Mouse (Mus musculus) T-helper 2 cell (primary cell): ENCODE measurements around the gene Lgr6.
"Not testable (repeated sequence)": the region's sequence is repeated elsewhere in the genome, so short reads cannot be mapped to it uniquely, and the experiment has no call there.

Source experiments
- in situ Hi-C: fragments of 300-600 bp; cut with MboI, MseI; formaldehyde crosslinking; loops from one replicate; pipeline ENCODE4 v1.15.1; 2025; ENCODE audit warnings: high pct_unique_total_duplicates

Gene Lgr6

DNA sequence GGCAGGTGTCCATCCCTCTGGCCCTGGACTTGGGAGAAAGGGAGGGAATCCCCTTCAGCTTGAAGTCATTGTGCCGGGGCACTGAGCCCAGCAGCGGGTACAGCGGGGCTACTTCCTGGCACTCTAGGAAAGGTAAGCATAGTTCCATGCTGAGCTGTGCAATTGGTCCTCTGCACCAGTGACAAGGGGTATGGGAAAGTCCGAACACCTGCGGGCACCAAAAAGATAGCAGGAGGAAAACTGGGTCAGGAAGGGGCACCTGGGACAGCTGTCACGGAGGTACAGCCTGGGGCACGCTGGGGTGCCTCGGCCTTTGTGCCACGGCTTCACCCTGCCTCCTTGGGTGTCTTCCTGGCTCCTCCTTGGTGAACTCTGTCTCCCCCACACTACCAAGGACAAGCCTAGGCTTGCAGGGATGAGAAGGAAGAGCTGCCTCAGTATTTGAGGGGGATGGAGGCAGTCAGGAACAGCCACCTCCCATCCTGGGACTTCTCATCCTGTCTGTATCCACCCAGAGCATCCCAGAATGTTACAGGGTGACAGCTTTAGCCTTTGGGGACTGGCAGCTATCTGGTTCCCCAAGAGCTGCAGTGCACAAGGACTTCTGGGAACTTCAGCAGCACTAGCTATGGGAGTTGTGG is 24.6 kb upstream of the Lgr6 start:
- in situ Hi-C loops, result loop anchor here (5.0 to 10.0 kb wide), 2 partner anchors 688 to 1215 kb away; partner anchors contain the start of genes Camsap2 and Lad1

DNA sequence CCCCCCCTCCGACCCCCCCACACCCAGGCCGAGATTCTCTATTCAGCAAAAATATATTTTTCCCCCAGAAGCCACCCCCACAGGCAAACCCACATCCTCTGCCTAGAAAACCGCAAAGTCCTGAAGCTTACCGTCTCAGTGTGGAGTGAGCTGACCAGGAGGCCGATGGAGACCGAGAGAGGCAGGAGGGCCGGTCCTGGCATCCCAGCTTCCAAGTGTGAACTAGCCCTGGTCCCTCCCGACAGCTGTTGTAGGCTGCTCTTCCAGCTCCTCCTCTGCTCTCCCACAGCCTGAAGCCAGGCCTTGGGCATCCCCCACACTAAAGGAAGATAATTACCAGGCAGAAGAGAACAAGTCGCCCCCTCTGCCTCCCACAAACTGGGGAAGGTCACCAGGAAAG is 23.9 kb upstream of the Lgr6 start:
- in situ Hi-C loops, result no loop called here

DNA sequence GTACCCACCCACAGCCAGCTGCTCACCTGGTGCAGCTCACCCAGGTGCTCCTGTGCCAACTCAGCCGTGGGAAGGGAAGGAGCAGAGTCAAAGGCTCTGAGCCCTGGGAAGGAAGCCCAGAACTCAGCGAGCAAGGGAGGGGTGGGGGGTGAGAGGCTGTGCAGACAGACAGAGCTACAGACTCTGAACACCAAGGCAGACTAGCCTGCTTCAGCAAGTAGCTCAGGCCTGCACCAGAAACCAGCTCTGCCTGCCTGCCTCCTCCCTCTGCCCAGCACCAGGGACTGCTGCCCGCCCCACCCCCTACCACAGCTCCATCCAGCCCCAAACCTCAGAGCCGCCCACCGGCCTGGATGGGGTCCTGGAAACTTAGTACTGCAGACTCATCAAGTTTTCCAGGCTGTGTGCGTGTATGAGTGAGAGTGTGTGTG is 22.9 kb upstream of the Lgr6 start:
- in situ Hi-C loops, result no loop called here

DNA sequence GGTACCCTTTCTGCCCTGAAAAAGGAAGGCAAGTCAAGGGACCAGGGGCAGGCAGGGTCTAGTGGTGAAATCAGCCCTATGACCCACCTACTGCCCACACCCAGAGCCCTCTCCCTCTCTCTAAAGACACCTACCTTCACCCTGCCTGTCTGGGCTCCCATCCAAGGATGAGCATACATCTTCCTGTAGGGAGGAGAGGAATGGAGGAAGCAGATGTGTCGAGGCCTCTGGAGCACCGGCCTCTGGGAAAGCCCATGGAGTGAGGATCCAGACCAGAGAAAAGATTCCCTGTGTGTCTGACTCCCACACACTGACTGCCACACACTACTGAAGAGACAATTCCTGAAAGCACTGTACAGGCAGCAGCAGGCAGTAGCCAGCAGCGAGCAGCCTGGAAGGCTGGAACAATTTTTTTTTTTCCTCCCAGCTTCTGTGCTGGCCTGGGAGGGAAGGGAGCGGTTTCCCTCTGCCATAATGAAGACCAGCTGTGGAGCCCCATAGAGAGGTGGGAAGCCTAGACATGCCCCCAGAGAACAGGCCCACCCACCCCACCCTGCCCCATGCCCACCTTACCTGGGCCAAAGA is 21.5 kb upstream of the Lgr6 start:
- in situ Hi-C loops, result no loop called here

DNA sequence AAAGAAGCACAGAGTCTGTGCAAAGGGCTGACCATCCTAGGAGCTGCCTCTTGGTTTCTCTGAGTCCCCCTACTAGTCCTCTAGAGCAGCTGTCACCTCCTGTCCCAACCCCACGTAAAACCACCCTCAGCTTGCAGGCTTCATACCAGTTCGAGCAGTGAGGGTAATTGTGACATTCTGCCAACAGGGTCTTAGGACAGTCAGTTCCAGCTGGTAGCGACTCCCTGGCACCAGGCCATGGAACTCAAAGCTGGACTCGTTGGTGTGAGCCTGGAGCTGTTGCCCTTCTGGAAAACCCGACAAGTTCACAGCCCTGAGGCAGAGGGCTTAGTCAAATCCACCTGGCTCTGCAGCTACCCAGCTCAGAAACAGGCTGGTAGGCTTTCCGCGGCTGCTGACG is 20.9 kb upstream of the Lgr6 start:
- in situ Hi-C loops, result no loop called here

DNA sequence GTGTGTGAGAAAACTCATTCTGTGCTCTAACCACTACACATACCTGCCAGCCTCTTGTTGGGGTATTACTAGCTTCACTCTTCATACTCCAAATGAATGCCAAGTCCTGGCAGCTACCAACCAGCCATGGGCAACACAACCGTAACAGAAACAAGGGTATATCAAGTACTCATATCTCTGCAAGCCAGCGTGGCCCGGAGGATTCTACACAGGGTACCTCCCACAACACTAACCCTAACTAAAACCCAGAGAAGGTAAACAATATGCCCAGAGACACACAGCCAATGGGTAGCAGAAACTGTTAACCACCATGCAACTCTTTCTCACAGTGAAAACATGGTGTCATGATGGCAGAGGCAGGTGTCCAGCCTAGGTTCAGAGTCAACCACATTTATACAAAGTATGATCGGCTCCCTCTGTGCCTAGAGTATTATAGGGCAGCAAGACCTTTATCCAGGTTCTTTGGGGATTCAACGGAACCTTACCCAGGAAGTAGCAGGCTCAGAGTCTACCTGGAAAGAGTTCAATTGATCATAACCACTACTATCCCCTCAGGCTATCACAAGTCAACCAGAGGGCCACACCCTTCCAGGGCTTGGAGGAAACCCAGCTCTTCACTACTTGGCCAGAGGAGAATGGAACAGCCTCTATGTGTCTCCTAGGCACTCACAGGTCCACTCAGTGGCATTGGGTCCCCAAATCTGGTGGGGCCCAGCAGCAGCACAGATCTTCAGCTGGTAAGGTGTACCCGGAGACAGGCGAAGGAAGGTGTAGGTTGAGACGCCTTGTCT is 19.7 kb upstream of the Lgr6 start:
- in situ Hi-C loops, result no loop called here

DNA sequence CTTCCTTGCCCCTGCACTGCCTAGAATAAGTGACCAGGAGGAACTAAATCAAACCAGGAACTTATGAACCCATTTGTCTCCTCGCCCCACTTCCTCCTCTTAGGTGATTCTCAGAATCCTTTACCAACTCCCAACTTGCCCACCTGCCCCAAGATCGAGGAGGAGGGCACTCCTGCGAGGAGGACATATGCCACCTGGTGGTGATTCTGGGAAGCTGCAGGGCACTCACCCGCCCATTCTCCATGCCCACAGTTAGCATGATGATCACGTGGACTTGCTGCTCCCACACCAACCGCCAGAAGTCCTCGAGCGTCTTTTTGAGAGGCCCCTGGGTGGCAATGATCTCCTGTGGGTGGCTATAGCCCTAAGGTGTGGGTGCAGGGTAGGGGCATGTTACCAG is 7.6 kb upstream of the Lgr6 start:
- in situ Hi-C loops, result no loop called here

DNA sequence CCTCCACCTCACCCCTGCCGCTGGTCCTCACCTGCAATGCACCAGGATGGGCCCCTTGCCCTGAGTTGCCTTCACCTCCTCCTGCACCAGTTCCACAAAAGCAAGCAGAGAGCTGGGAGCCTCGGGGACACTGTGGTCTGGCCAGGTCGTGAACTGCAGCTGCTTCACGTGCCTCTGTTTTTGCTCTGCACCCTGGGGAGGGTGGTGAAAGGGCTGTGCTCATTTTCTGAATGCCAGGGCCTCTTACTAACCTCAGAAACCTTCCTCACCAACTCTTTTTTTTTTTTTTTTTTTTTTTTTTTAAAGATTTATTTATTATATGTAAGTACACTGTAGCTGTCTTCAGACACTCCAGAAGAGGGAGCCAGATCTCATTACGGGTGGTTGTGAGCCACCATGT is 6.2 kb upstream of the Lgr6 start:
- in situ Hi-C loops, result not testable (repeated sequence)

DNA sequence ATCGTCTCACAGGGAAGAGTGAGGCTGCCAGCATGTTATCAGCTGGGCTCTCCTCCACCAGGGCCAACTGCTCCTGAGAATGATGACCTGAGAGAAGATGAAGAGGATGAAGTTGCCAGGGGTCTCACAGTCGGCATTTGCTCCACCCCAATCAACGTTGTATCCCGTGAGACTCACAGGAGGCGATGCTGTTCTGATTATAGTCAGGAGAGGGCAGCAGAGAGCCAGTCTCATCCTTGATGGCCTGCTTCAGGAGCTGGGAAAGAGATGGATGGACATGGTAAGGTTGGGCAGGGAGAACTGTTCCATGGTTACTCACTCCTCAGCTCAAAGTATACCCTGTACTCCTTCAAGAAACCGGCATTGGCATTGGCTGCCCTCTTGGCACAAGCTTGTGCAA is 5.0 kb upstream of the Lgr6 start:
- in situ Hi-C loops, result no loop called here

DNA sequence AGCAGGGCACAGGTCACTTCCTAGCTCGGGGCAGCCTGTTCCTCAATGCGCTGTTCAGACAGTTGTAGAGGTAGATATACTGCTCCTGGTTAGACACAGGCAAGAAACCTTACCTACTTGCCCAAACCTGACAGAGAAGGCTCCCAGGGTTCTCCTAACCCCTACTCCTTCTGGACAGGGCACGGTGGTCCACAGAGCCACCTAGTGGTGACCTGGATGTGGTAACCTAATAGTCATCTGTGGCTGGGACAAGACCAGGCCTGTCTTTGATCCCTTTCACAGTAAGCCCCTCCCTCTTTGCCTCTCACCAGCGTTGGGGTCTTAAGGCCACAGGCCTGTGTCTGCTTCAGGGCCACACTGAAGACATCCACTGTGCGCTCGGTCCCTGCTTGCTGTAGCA is 3.5 kb upstream of the Lgr6 start:
- in situ Hi-C loops, result no loop called here

DNA sequence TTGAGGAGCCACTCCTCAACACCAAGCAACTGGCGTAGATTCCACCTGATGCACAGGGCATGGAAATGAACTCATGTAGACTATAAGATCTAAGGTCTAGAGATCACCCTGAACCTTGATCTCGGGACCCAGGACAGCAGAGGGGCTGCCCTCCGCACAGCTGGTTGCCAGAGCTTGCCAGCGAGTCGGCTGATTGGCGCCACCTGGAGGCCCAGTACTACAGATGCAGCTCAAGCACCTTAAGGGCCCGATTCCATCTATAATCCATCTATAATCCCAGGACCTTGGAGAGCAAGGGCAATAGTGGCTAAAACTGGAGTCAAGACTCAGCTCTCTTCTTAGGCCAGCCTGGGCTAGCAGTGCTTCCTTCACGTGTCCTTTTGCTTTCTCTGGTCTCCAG is 875 bp upstream of the Lgr6 start:
- in situ Hi-C loops, result no loop called here

DNA sequence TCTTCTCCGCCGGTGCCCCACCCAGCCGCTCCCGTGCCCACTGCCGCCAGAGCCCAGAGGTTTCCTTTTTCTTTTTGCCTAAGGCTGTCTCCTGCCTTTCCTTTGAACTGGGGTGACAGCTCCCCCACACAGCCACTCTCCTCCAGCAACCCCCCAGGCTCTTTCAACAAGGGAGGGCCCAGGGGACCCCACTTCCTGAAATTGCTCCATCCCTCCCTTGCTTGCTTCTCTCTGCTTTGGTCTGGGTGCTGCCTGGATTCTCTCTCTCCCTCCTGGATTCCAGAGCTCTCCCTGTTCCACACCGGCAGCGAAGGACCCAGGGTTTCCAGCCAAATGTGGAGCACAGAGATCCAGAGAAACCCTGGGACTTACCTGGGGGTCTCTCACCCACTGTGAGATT is 4.7 kb downstream of the Lgr6 start:
- in situ Hi-C loops, result loop anchor here (5.0 kb wide), 1 partner anchor 108 kb away; no protein-coding TSS in a partner anchor

DNA sequence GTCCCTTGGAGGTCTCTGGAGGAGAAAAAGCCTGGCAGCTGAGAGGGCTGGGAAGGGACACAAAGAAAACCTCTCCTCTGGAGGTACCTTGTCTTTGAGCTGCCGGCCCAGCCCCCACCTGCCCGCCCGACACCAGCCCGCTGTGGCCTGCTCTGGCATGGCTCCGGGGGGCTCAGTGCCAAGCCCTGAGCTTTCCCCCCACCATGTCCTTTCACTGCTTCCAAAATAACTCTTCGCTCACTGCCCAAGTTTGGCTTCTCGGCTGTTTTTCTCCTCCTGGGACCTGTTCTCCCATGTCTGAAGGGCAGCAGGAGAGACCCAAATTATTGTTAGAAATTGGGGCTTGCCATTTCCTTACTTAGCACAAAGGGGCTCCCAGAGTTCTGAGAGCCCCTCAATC is 6.6 kb downstream of the Lgr6 start:
- in situ Hi-C loops, result no loop called here

DNA sequence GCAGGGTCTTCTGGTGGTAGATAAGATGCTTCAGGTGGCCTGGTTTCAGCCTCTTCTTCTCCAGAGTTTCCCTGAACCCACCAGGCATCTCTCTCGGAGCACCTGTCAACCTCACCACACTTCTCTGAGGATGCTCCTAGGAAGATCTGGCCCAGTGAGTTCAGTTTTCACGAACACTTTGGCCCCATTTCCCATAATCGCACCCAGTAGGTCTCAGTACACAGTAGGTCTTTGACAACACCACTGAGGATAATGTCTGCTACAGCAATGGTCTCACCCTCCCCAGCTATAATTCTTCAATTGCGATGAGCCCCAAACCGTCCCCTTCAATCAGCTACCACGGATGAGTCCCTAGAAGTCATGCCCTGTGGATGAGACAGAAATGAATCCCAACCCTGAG is 7.6 kb downstream of the Lgr6 start:
- in situ Hi-C loops, result no loop called here

DNA sequence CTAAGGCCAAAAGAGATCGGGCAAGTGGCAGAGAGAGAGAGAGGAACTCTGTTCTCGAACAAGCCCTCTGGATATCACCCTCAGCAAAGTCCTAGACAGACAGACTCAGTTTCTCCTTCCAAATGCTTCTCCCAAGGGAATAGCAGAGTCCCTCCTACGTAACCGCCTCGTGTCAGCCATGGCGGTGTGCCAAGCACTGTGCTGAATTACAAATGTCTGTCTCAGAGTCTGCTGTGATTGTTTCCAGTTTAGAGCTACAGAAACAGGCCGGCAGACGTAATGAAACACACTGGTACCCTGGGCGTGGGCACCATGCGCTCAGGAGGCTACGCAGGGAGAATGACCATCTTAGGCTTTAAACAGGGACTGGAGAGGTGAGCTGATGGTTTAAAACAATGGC is 8.8 kb downstream of the Lgr6 start:
- in situ Hi-C loops, result no loop called here

DNA sequence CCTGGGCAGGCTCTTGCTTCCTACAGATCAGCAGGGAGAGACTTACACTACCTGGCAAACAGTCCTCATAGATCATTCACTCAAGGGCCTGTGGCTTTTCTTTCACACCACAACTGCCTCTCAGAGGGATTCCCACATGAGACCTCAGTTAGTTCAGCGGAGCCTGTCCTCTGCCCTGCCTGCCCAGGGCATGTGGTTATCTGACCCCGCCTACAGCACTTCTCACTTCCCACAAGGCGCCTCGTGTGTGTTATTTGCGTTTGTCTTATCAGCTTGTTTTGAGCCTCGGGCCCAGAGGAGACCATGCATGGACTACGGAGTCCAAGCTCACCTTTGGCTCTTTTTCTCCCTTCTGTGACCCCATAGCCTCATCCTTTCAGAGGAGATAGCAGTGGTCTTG is 9.9 kb downstream of the Lgr6 start:
- in situ Hi-C loops, result no loop called here

DNA sequence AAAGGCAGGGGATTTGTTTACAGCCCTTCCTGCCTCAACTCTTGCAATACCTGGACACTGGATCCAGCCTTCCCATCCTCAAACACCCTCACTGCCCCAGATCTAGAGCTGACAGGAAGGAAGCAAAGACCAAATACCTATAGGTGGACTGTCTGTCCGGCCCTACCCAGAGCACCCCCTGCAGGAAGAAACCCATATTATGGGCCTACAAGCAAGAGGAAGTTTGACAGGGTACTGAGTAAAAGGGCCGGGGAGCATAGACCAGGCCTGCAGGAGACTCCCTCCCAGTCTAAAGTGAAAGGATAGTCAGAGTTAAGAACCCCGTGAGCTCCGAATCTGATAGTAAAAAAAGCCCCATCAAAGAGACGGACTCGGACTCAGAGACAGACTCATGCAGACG is 10.4 kb downstream of the Lgr6 start:
- in situ Hi-C loops, result no loop called here

DNA sequence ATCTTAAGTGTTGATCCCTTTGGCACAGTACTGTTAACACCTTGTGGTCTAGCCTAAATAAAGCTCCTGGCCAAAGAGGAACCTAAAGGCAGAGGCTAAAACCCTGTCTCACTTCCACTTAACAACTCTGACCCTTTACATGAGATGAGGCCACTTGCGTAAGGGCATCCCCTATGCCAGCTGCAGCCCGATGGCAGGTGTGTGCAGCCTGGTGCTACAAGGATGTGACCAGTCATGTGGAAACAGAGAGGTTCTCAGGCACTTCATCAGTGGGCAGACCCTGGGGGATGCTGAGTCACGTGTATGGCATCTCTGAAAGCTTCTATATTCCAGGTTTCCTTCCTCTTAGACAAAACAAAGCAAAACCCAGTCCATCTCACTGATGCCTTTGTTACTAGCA is 14.2 kb downstream of the Lgr6 start:
- in situ Hi-C loops, result no loop called here

DNA sequence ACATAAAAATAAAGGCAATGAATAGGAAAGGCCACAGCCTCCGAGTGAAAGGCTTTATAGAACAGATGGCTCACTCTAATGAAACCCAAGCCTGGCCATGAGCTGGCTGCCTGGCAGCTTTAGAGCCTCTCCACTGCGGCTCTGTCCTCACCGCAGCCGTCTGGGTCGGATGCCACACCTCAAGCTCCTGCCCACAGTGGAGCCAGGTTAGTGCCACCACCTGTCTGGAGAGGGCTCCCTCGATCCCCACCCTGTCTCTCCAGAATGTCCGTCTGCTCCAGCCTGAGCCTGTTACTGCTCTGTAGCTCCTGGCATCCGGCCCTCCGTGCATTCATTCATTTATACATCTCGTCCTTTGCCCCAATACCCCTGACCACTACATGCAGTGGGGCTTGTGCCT is 15.4 kb downstream of the Lgr6 start:
- in situ Hi-C loops, result no loop called here

DNA sequence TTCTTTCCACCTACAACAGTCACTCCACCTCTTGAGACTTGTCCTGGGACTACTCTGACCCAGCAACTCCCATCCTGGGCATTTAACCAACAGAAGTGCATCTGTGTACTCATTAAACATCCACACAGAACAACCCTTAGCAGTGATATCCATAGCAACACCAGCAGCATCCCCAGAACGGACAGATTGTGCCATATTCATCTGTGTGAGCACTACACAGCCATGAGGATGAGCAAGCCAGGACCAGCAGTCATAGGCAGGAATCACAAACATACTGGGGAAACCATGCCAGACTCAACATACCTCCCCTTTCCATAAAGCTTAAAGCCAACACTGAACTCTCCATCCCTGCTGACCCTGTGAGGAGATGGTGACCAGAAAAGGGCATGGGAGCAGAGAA is 17.7 kb downstream of the Lgr6 start:
- in situ Hi-C loops, result no loop called here

DNA sequence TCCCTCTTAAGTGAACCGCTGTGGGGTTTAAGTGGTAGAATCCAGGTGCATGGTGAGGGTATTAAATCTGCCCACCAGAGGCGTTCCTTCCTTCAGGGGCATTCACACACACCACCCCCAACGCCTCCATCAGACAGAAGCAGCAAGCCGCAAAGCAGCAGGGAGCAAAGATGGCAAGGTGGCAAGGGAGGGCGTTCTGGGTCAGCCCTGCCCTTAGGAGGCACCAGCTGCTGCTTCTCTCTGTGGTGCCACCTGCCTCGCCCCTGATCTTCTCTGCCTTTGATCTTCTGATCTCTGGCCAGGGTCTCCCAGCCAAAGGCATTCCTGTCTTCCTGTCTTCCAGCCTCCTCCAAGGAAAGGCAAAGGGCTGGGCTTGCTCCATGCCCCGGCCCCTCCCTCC is 19.1 kb downstream of the Lgr6 start:
- in situ Hi-C loops, result no loop called here

DNA sequence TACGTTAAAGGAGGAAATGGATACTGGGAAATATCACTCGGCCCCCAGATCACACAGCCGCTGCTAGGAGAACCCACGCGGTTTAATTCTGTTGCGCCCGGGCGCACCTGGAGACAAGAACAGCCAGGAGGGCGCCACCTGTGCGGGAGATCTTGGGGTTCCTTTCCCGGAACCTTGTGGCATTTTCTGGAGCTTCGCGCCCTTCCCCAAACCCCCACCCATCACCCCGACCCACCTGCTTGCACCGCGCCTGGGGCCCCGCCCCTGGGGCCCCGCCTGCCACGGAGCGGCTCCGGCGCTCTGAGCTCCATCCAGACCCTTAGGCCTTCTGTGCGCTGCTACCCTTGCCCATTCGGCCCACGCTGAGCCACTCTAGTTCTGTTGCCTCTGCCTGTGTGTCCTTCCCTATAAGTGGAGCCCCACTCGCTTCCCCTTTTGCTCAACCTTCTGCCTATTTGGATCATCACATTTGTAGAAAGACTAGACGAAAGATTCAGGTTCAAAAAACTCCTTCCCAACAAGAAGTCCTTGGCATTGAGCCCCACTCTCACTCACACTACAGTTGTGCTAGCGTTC is 19.7 kb downstream of the Lgr6 start:
- in situ Hi-C loops, result no loop called here

DNA sequence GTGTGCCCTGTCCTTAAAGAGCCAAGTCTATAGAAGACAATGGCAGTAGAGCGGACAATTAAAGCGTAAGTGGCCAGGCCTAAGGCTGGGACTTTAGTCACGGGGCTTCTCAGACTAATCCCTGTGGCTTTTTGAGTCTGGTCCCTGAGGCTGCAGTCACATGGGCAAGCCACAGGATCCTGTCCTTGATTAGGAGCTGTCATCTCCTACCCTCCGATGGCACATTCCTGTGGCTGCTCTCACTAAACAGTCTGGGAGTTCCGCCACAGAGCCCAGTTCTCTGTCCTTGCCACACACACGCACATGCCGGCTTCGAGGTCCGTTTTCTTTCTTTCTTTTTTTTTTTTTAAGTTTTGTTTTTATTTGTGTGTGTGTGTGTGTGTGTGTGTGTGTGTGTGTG is 21.6 kb downstream of the Lgr6 start:
- in situ Hi-C loops, result no loop called here
